Mouse (Mus musculus) spleen, adult 2 months (tissue): ENCODE data around the gene Lig1. TPM values are rescaled to one million over a fixed set of nuclear protein-coding genes. Genes with fewer than 3 reads are reported as not detected.

ENCODE experiments used
- DNase-seq, 2 experiments: peaks; one replicate each; pipeline versions ENCODE4 v3.0.0 to v3.0.0-alpha.2; 2012 to 2021; ENCODE audit warnings: low spot score in 2 of 2, low read depth in 1 of 2
- H3K27ac ChIP-seq: fragments of 200-500 bp; 2 replicates; pipeline ENCODE4 v1.5.1; 2012; ENCODE audit warnings: low read length, inconsistent platforms; ENCODE audit not compliant: insufficient read depth
- H3K27me3 ChIP-seq: fragments of 200-500 bp; 2 replicates; pipeline ENCODE4 v1.6.1; 2012; ENCODE audit warnings: mild to moderate bottlenecking, moderate library complexity, low read length, inconsistent platforms; ENCODE audit not compliant: control insufficient read depth, insufficient read depth
- H3K36me3 ChIP-seq: fragments of 200-500 bp; 2 replicates; pipeline ENCODE4 v1.6.1; 2012; ENCODE audit warnings: mild to moderate bottlenecking, low read length, inconsistent platforms; ENCODE audit not compliant: control insufficient read depth, insufficient read depth
- H3K4me1 ChIP-seq: fragments of 200-500 bp; 2 replicates; pipeline ENCODE4 v1.6.1; 2011; ENCODE audit warnings: inconsistent platforms; ENCODE audit not compliant: control insufficient read depth, insufficient read depth, insufficient read length
- H3K4me3 ChIP-seq: fragments of 200-500 bp; 2 replicates; pipeline ENCODE4 v1.5.1; 2011; ENCODE audit warnings: mild to moderate bottlenecking, inconsistent platforms; ENCODE audit not compliant: insufficient read depth, insufficient read length; ENCODE audit errors: extremely low read depth
- CTCF ChIP-seq: fragments of 200-500 bp; IDR thresholded peaks from 2 replicates; pipeline ENCODE4 v1.5.1; 2011; ENCODE audit warnings: mild to moderate bottlenecking, inconsistent platforms; ENCODE audit not compliant: insufficient read depth, insufficient read length, insufficient replicate concordance; ENCODE audit errors: extremely low read depth
- POLR2A ChIP-seq: fragments of 200-500 bp; IDR thresholded peaks from 2 replicates; pipeline ENCODE4 v1.6.1; 2011; ENCODE audit warnings: low read depth, low read length, inconsistent platforms
- WGBS: fragments of 180-500 bp; shearing (Covaris S2); methylation state at CpG from one replicate; pipeline ENCODE4 v1.1.7; 2018; 5-methylcytosine and 5-hydroxymethylcytosine counted together
- polyA plus RNA-seq: library from polyadenylated mRNA; depleted of rRNA; stranded (reverse); fragments of >200 nt; gene quantifications from 2 replicates; pipeline ENCODE4 v1.2.3, GENCODE M21; 2012; rRNA removed

The Lig1 gene
- 9.3 and 11.8 TPM in 2 replicates for polyA plus RNA-seq

GRCm38 (mm10) chr7:13277081-13277480 is at the start of gene Lig1:
TSS of gene Lig1 (plus strand) at chr7:13277283.
- no peaks in the 10 kb centered on the region for H3K36me3 ChIP-seq
- no peak for TF ChIP-seq CTCF
- no peak for TF ChIP-seq POLR2A
- no peaks in the 10 kb centered on the region for H3K27me3 ChIP-seq
- WGBS = 96% methylated on average over 16 of the region's 16 CpGs
- peak within 1 kb of the TSS; percentile 76; the same call in 1 of the 2 replicates for H3K27ac ChIP-seq
- DNase-seq = no peak
- peak within 1 kb of the TSS; percentile 73 for H3K4me3 ChIP-seq
- peaks cover 2% of the 10 kb centered on the region; the same call in 1 of the 2 replicates for H3K4me1 ChIP-seq

GRCm38 (mm10) chr7:13260746-13261700 is 16.1 kb upstream of the Lig1 start:
- Histone ChIP-seq H3K27ac (no peak overlapping the region), H3K27me3 (no peaks in the 10 kb centered on the region), H3K36me3 (no peaks in the 10 kb centered on the region), H3K4me1 (no peaks in the 10 kb centered on the region), H3K4me3 (no peak overlapping the region)
- 66% methylated on average over 50 of the region's 50 CpGs for WGBS
- DNase-seq = no peak
- no peak for TF ChIP-seq POLR2A
- TF ChIP-seq CTCF = no peak

GRCm38 (mm10) chr7:13263851-13264250 is 13.2 kb upstream of the Lig1 start:
- WGBS = 91% methylated on average over 5 of the region's 5 CpGs
- TF ChIP-seq CTCF (no peak), POLR2A (no peak)
- Histone ChIP-seq H3K4me1 (no peaks in the 10 kb centered on the region), H3K27me3 (no peaks in the 10 kb centered on the region), H3K4me3 (no peak overlapping the region), H3K36me3 (no peaks in the 10 kb centered on the region), H3K27ac (no peak overlapping the region)
- DNase-seq = no peak

GRCm38 (mm10) chr7:13264396-13264795 is 12.7 kb upstream of the Lig1 start:
- Histone ChIP-seq H3K27ac (no peak overlapping the region), H3K4me3 (no peak overlapping the region), H3K36me3 (no peaks in the 10 kb centered on the region), H3K27me3 (no peaks in the 10 kb centered on the region), H3K4me1 (no peaks in the 10 kb centered on the region)
- 79% methylated on average over 2 of the region's 2 CpGs for WGBS
- no peak for DNase-seq
- TF ChIP-seq POLR2A (no peak), CTCF (no peak)

- no peak overlapping the region for H3K27ac ChIP-seq
- DNase-seq = no peak
- TF ChIP-seq CTCF (no peak), POLR2A (no peak)
- H3K4me1 ChIP-seq = no peaks in the 10 kb centered on the region
- H3K27me3 ChIP-seq = no peaks in the 10 kb centered on the region
- H3K4me3 ChIP-seq = no peak overlapping the region
- WGBS = 88% methylated on average over 4 of the region's 4 CpGs
- H3K36me3 ChIP-seq = no peaks in the 10 kb centered on the region
Measured at GRCm38 (mm10) chr7:13268749-13269260, 8.3 kb upstream of the Lig1 start.

- no peak for DNase-seq
- no peaks in the 10 kb centered on the region for H3K36me3 ChIP-seq
- H3K4me1 ChIP-seq = no peaks in the 10 kb centered on the region
- H3K27ac ChIP-seq = no peak overlapping the region
- H3K27me3 ChIP-seq = no peaks in the 10 kb centered on the region
- no peak overlapping the region for H3K4me3 ChIP-seq
- TF ChIP-seq CTCF = no peak
- no peak for TF ChIP-seq POLR2A
- 90% methylated on average over 11 of the region's 11 CpGs for WGBS
Measured at GRCm38 (mm10) chr7:13269394-13269793, 7.7 kb upstream of the Lig1 start.
